Mouse (Mus musculus) liver, embryonic 13.5 days (tissue): Measurements from ENCODE around the gene Slc35a2. TPM values are rescaled to one million over a fixed set of nuclear protein-coding genes. Genes with fewer than 3 reads are reported as not detected.

Source experiments
- polyA plus RNA-seq: library from polyadenylated mRNA; unstranded; fragments of >200 nt; fragmentation: Nextera tagmentation; extraction: Ambion mirVana; gene quantifications from 2 replicates; pipeline ENCODE4 v1.2.1, GENCODE M21; 2015

Slc35a2 gene
- polyA plus RNA-seq, 1 experiment from 2014 or later: 17.8 TPM

Other genes starting within 250 kb of the Slc35a2 start
- gene Syp, start 245.6 kb upstream of the Slc35a2 start, polyA plus RNA-seq: 0.34 and 0.55 TPM in 2 replicates
- 0.86 and 0.95 TPM in 2 replicates for gene Prickle3, start 226.8 kb upstream of the Slc35a2 start, polyA plus RNA-seq
- 28.2 and 32.5 TPM in 2 replicates for gene Plp2, start 212.6 kb upstream of the Slc35a2 start, polyA plus RNA-seq
- gene Magix, start 202.8 kb upstream of the Slc35a2 start, polyA plus RNA-seq: not detected in 2 replicates
- gene Gpkow, start 186.9 kb upstream of the Slc35a2 start, polyA plus RNA-seq: 15.0 and 17.7 TPM in 2 replicates
- gene Wdr45, start 169.7 kb upstream of the Slc35a2 start, polyA plus RNA-seq: 13.3 and 15.2 TPM in 2 replicates
- 0.25 TPM in 1 of 2 replicates, not detected in the other for gene Gm45208, start 161.8 kb upstream of the Slc35a2 start, polyA plus RNA-seq
- 8.3 and 9.1 TPM in 2 replicates for gene Praf2, start 155.6 kb upstream of the Slc35a2 start, polyA plus RNA-seq
- 1.7 TPM in 2 replicates for gene Ccdc120, start 133.1 kb upstream of the Slc35a2 start, polyA plus RNA-seq
- gene Tfe3, start 121.5 kb upstream of the Slc35a2 start, polyA plus RNA-seq: 8.9 and 10.1 TPM in 2 replicates
- 30.6 and 32.3 TPM in 2 replicates for gene Gripap1, start 94.3 kb upstream of the Slc35a2 start, polyA plus RNA-seq
- 0.13 and 0.34 TPM in 2 replicates for gene Kcnd1, start 61.7 kb upstream of the Slc35a2 start, polyA plus RNA-seq
- 33.8 and 35.7 TPM in 2 replicates for gene Otud5, start 42.7 kb upstream of the Slc35a2 start, polyA plus RNA-seq
- gene Pim2, start 5.8 kb upstream of the Slc35a2 start, polyA plus RNA-seq: 2.8 and 4.3 TPM in 2 replicates
- 58.2 and 60.3 TPM in 2 replicates for gene Pqbp1, start 15.2 kb downstream of the Slc35a2 start, polyA plus RNA-seq
- gene Timm17b, start 15.3 kb downstream of the Slc35a2 start, polyA plus RNA-seq: 96.5 and 97.0 TPM in 2 replicates
- gene Gm10491, start 23.8 kb downstream of the Slc35a2 start, polyA plus RNA-seq: not detected in 2 replicates
- gene Gm10490, start 25.5 kb downstream of the Slc35a2 start, polyA plus RNA-seq: not detected in 2 replicates
- gene Pcsk1n, start 35.8 kb downstream of the Slc35a2 start, polyA plus RNA-seq: 0.18 and 0.19 TPM in 2 replicates
- gene Eras, start 44.6 kb downstream of the Slc35a2 start, polyA plus RNA-seq: not detected in 2 replicates
- 8.9 and 10.5 TPM in 2 replicates for gene Hdac6, start 63.9 kb downstream of the Slc35a2 start, polyA plus RNA-seq
- 135 and 145 TPM in 2 replicates for gene Gata1, start 94.0 kb downstream of the Slc35a2 start, polyA plus RNA-seq
- 0.29 and 0.36 TPM in 2 replicates for gene Glod5, start 134.5 kb downstream of the Slc35a2 start, polyA plus RNA-seq
- 40.2 and 47.3 TPM in 2 replicates for gene Suv39h1, start 190.7 kb downstream of the Slc35a2 start, polyA plus RNA-seq
- 2.4 and 3.4 TPM in 2 replicates for gene Was, start 206.5 kb downstream of the Slc35a2 start, polyA plus RNA-seq
- 6.8 and 7.1 TPM in 2 replicates for gene Wdr13, start 248.9 kb downstream of the Slc35a2 start, polyA plus RNA-seq